Mouse (Mus musculus): ENCODE data around the gene St3gal6. TPM values are rescaled to one million over a fixed set of nuclear protein-coding genes. Genes with fewer than 3 reads are reported as not detected.

St3gal6 gene
- polyA plus RNA-seq, 1 experiment from 2014 or later: 16.8 TPM

DNA sequence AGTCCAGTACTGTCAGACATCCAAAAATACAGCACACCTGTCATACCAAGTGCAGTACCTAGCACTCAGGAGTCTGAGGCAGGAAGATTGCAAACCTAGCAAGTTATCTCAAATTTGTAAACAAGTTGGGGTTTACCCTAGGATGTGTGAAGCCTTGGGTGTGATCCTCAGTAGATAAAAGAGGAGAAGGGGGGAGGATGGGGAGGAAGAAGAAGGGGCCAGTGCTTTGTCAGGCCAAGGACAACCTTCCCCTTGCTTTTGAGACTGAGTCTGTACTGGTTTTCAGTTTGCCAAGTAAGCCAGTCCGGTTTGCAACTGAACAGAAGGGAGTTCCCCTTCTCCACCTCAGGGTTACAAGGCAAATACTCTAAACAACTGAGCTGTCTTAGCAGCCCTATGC, 22.1 kb upstream of the St3gal6 start:
- TF ChIP-seq EP300 (IDR thresholded peaks at IDR 0.05; ENCODE audit: low read depth) (no peak), CTCF (IDR thresholded peaks at IDR 0.05; ENCODE audit: low read depth) (no peak)
- Histone ChIP-seq H3K36me3 (replicated peaks; ENCODE audit: insufficient read depth, low read length) (no peaks in the 10 kb centered on the region), H3K4me2 (ENCODE audit: low read depth, low read length) (no peak overlapping the region), H3K9ac (replicated peaks) (no peak overlapping the region), H3K4me3 (ENCODE audit: low read depth, low read length) (no peak overlapping the region), H3K27ac (ENCODE audit: low read depth) (no peak overlapping the region), H3K4me1 (ENCODE audit: insufficient read depth) (no peaks in the 10 kb centered on the region), H3K9me3 (ENCODE audit: low read length) (no peaks in the 10 kb centered on the region), H3K27me3 (ENCODE audit: insufficient read depth, low read length) (no peaks in the 10 kb centered on the region)
- ATAC-seq: no peak
- no peak for DNase-seq
- 14% methylated on average over 1 of the region's 1 CpGs for WGBS (ENCODE audit: insufficient replicate concordance)

DNA sequence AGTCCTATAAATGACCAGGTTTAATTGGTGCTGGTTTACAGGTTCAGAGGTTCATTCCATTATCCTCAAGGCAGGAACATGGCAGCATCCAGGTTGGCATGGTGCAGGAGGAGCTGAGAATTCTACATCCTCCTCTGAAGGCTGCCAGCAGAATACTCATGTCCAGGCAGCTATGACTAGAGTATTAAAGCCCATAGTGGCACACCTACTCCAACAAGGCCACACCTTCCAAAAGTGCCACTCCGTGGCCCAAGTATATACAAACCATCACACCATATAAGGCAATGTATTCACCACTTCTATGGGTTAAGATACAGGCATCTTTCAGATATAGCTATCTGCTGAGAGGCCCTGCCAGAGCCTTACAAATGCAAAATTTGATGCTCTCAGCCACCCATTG, 15.4 kb upstream of the St3gal6 start:
- H3K36me3 ChIP-seq (replicated peaks; ENCODE audit: insufficient read depth, low read length): no peaks in the 10 kb centered on the region
- H3K27me3 ChIP-seq (ENCODE audit: insufficient read depth, low read length): no peaks in the 10 kb centered on the region
- TF ChIP-seq EP300 (IDR thresholded peaks at IDR 0.05; ENCODE audit: low read depth): no peak
- no peak for TF ChIP-seq CTCF (IDR thresholded peaks at IDR 0.05; ENCODE audit: low read depth)
- no peak overlapping the region for H3K27ac ChIP-seq (ENCODE audit: low read depth)
- no peak overlapping the region for H3K9ac ChIP-seq (replicated peaks)
- 77% methylated on average over 1 of the region's 1 CpGs for WGBS (ENCODE audit: insufficient replicate concordance)
- no peak overlapping the region for H3K4me2 ChIP-seq (ENCODE audit: low read depth, low read length)
- ATAC-seq (no peak), DNase-seq (no peak)
- H3K4me3 ChIP-seq (ENCODE audit: low read depth, low read length): no peak overlapping the region
- no peaks in the 10 kb centered on the region for H3K9me3 ChIP-seq (ENCODE audit: low read length)
- peaks cover 7% of the 10 kb centered on the region; the same call in 1 of the 2 replicates for H3K4me1 ChIP-seq (ENCODE audit: insufficient read depth)

DNA sequence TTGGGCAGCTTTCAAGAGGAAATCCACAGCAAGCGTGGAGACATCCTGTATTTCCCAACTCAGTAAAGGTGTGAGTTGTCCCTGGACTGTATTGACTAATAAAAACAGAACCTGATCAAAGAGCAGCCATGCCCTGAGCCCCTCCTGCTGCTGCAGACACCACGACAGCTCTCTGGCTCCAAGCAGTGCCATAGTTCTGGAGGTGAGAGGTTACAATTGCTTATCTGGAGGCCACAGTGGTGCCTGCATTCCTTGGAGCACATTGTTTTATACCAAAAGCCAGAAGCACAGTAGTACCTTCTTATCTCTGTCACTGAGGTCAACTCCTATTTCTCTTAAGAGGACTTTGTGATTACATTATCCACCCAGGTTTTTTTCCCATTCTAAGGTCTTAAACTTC, 15.0 kb upstream of the St3gal6 start:
- TF ChIP-seq CTCF (IDR thresholded peaks at IDR 0.05; ENCODE audit: low read depth): no peak
- peak; percentile 39; the same call in 1 of the 2 replicates for TF ChIP-seq EP300 (IDR thresholded peaks at IDR 0.05; ENCODE audit: low read depth)
- Histone ChIP-seq H3K36me3 (replicated peaks; ENCODE audit: insufficient read depth, low read length) (no peaks in the 10 kb centered on the region), H3K27me3 (ENCODE audit: insufficient read depth, low read length) (no peaks in the 10 kb centered on the region), H3K9ac (replicated peaks) (no peak overlapping the region), H3K4me3 (ENCODE audit: low read depth, low read length) (no peak overlapping the region), H3K4me1 (ENCODE audit: insufficient read depth) (peaks cover 7% of the 10 kb centered on the region; the same call in 1 of the 2 replicates), H3K4me2 (ENCODE audit: low read depth, low read length) (no peak overlapping the region), H3K27ac (ENCODE audit: low read depth) (no peak overlapping the region), H3K9me3 (ENCODE audit: low read length) (no peaks in the 10 kb centered on the region)
- peak; percentile 60 for ATAC-seq
- DNase-seq: no peak
- WGBS (ENCODE audit: insufficient replicate concordance): 43% methylated on average over 2 of the region's 2 CpGs

DNA sequence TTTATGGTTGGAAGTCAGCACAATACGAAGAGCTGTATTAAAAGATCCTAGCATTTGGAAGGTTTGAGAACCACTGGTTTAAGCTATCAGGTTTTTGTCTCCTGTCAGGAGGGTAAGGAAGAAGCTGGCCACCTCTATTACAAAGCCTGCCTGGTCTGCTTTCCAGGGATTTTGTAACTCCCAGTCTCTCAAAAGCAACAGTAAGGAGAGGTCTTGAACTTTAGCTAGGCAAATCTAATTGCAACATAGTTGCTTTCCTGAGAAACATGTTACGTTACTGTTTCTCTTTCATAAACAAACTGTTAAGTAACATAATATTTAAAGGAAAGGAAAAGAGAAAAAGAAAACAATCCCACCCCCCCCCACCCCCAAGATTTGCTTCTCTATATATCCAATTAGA, 12.0 kb upstream of the St3gal6 start:
- Histone ChIP-seq H3K4me1 (ENCODE audit: insufficient read depth) (peaks cover 22% of the 10 kb centered on the region), H3K9ac (replicated peaks) (no peak overlapping the region), H3K4me2 (ENCODE audit: low read depth, low read length) (no peak overlapping the region), H3K27me3 (ENCODE audit: insufficient read depth, low read length) (no peaks in the 10 kb centered on the region), H3K36me3 (replicated peaks; ENCODE audit: insufficient read depth, low read length) (no peaks in the 10 kb centered on the region), H3K27ac (ENCODE audit: low read depth) (no peak overlapping the region), H3K4me3 (ENCODE audit: low read depth, low read length) (no peak overlapping the region), H3K9me3 (ENCODE audit: low read length) (no peaks in the 10 kb centered on the region)
- no peak for ATAC-seq
- DNase-seq: no peak
- WGBS (ENCODE audit: insufficient replicate concordance): 66% methylated on average over 2 of the region's 2 CpGs
- TF ChIP-seq CTCF (IDR thresholded peaks at IDR 0.05; ENCODE audit: low read depth) (no peak), EP300 (IDR thresholded peaks at IDR 0.05; ENCODE audit: low read depth) (no peak)

- 72% methylated on average over 5 of the region's 5 CpGs for WGBS (ENCODE audit: insufficient replicate concordance)
- Histone ChIP-seq H3K9ac (replicated peaks) (no peak overlapping the region), H3K4me3 (ENCODE audit: low read depth, low read length) (no peak overlapping the region), H3K27me3 (ENCODE audit: insufficient read depth, low read length) (no peaks in the 10 kb centered on the region), H3K27ac (ENCODE audit: low read depth) (no peak overlapping the region), H3K4me2 (ENCODE audit: low read depth, low read length) (no peak overlapping the region), H3K4me1 (ENCODE audit: insufficient read depth) (peaks cover 22% of the 10 kb centered on the region), H3K9me3 (ENCODE audit: low read length) (no peaks in the 10 kb centered on the region), H3K36me3 (replicated peaks; ENCODE audit: insufficient read depth, low read length) (no peaks in the 10 kb centered on the region)
- DNase-seq (no peak), ATAC-seq (no peak)
- no peak for TF ChIP-seq EP300 (IDR thresholded peaks at IDR 0.05; ENCODE audit: low read depth)
- TF ChIP-seq CTCF (IDR thresholded peaks at IDR 0.05; ENCODE audit: low read depth): no peak
These were observed 11.2 kb upstream of the St3gal6 start for GRCm38 (mm10) chr16:58535236-58535635.

- WGBS (ENCODE audit: insufficient replicate concordance): 79% methylated on average over 7 of the region's 7 CpGs
- TF ChIP-seq CTCF (IDR thresholded peaks at IDR 0.05; ENCODE audit: low read depth): no peak
- no peak for TF ChIP-seq EP300 (IDR thresholded peaks at IDR 0.05; ENCODE audit: low read depth)
- Histone ChIP-seq H3K9ac (replicated peaks) (no peak overlapping the region), H3K4me1 (ENCODE audit: insufficient read depth) (peaks cover 22% of the 10 kb centered on the region), H3K36me3 (replicated peaks; ENCODE audit: insufficient read depth, low read length) (no peaks in the 10 kb centered on the region), H3K4me3 (ENCODE audit: low read depth, low read length) (no peak overlapping the region), H3K27me3 (ENCODE audit: insufficient read depth, low read length) (no peaks in the 10 kb centered on the region), H3K4me2 (ENCODE audit: low read depth, low read length) (no peak overlapping the region), H3K27ac (ENCODE audit: low read depth) (no peak overlapping the region), H3K9me3 (ENCODE audit: low read length) (no peaks in the 10 kb centered on the region)
- ATAC-seq: no peak
- DNase-seq: no peak
These were observed 10.5 kb upstream of the St3gal6 start for GRCm38 (mm10) chr16:58534245-58535142.
